Mouse (Mus musculus) MEL (cell line): Measurements from ENCODE around the gene Padi4.

Experiments
- CTCF ChIP-seq, 3 experiments: IDR thresholded peaks in 2 of 3; conservative IDR thresholded peaks in 1 of 3; 2 replicates each; pipeline ENCODE4 v1.5.1; 2011 to 2012; ENCODE audit warnings: low read length in 3 of 3, low read depth in 2 of 3, mild to moderate bottlenecking in 2 of 3, improper control_type of control experiment in 1 of 3, inconsistent platforms in 1 of 3, mixed read lengths in 1 of 3, moderate library complexity in 1 of 3; ENCODE audit not compliant: control insufficient read depth in 1 of 3, insufficient read depth in 1 of 3, poor library complexity in 1 of 3, severe bottlenecking in 1 of 3
- EP300 ChIP-seq, 2 experiments: IDR thresholded peaks; 2 replicates each; pipeline ENCODE4 v1.6.1; 2011; ENCODE audit warnings: improper control_type of control experiment in 2 of 2, low read length in 2 of 2, low read depth in 1 of 2, mild to moderate bottlenecking in 1 of 2
- ETS1 ChIP-seq: IDR thresholded peaks from 2 replicates; pipeline ENCODE4 v1.6.1; 2012; ENCODE audit warnings: low read depth, mild to moderate bottlenecking, inconsistent platforms, low read length, improper control_type of control experiment, moderate library complexity
- GABPA ChIP-seq: IDR thresholded peaks from 2 replicates; pipeline ENCODE4 v1.6.1; 2012; ENCODE audit warnings: low read depth, mild to moderate bottlenecking, inconsistent platforms, low read length, improper control_type of control experiment, moderate library complexity
- JUND ChIP-seq: IDR thresholded peaks from 2 replicates; pipeline ENCODE4 v1.6.1; 2011; ENCODE audit warnings: low read depth, mild to moderate bottlenecking, improper control_type of control experiment, low read length
- MXI1 ChIP-seq: IDR thresholded peaks from 2 replicates; pipeline ENCODE4 v1.6.1; 2011; ENCODE audit warnings: mild to moderate bottlenecking, low read depth, low read length, improper control_type of control experiment
- NRF1 ChIP-seq: IDR thresholded peaks from 2 replicates; pipeline ENCODE4 v1.6.1; 2014; ENCODE audit warnings: low read depth, mild to moderate bottlenecking, inconsistent platforms, low read length, improper control_type of control experiment, moderate library complexity; ENCODE audit not compliant: poor library complexity, insufficient read depth, severe bottlenecking
- POLR2A ChIP-seq, 2 experiments: IDR thresholded peaks; 2 replicates each; pipeline ENCODE4 v1.6.1; 2011 to 2012; ENCODE audit warnings: low read length in 2 of 2, mild to moderate bottlenecking in 2 of 2, control low read depth in 1 of 2, improper control_type of control experiment in 1 of 2, low read depth in 1 of 2, moderate library complexity in 1 of 2; ENCODE audit not compliant: control insufficient read depth in 1 of 2, insufficient read depth in 1 of 2, poor library complexity in 1 of 2
- POLR2AphosphoS2 ChIP-seq: IDR thresholded peaks from 2 replicates; pipeline ENCODE4 v1.6.1; 2011; ENCODE audit warnings: low read length, improper control_type of control experiment
- RCOR1 ChIP-seq: IDR thresholded peaks from 2 replicates; pipeline ENCODE4 v1.6.1; 2012; ENCODE audit warnings: low read depth, mild to moderate bottlenecking, inconsistent platforms, low read length, improper control_type of control experiment
- SMC3 ChIP-seq: IDR thresholded peaks from 2 replicates; pipeline ENCODE4 v1.6.1; 2011; ENCODE audit warnings: low read depth, low read length, improper control_type of control experiment
- USF1 ChIP-seq: IDR thresholded peaks from 2 replicates; pipeline ENCODE4 v1.6.1; 2014; ENCODE audit warnings: low read depth, mild to moderate bottlenecking, inconsistent platforms, low read length, improper control_type of control experiment, moderate library complexity
- ZNF384 ChIP-seq: IDR thresholded peaks from 2 replicates; pipeline ENCODE4 v1.6.1; 2012; ENCODE audit warnings: low read depth, mild to moderate bottlenecking, inconsistent platforms, low read length, improper control_type of control experiment

DNA sequence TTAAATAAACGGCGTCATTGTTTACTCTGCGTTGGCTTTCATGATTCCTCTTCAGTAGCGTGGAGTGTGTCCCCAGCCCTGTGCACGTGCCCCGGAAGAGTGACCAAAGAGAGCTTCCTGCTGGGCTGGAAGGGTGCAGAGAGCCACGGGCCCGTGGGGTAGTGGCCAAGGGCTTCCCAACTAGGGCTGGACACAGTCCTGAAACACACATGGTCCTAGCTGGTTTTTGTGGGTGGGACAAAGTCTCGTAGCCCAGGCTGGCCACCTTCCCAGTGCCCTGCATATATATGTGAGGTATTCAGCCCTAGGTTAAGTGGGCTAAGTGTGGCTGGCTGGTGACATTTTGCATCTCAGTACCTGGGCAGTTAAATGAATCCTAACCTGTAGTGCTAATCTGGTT, 50.8 kb downstream of the Padi4 start:
- TF ChIP-seq POLR2A (IDR thresholded peaks at IDR 0.05; ENCODE audit: control insufficient read depth in 1 of 2, insufficient read depth in 1 of 2, low read depth in 1 of 2, low read length in 2 of 2, poor library complexity in 1 of 2) (no peak), CTCF (IDR thresholded peaks at IDR 0.05 in 2 of 3, conservative IDR thresholded peaks at IDR 0.05 in 1 of 3; ENCODE audit: control insufficient read depth in 1 of 3, insufficient read depth in 1 of 3, low read depth in 2 of 3, low read length in 3 of 3, poor library complexity in 1 of 3, severe bottlenecking in 1 of 3) (no peak), SMC3 (no peak), JUND (no peak), EP300 (IDR thresholded peaks at IDR 0.05; ENCODE audit: low read depth in 1 of 2, low read length in 2 of 2) (no peak), USF1 (no peak), POLR2AphosphoS2 (no peak), ZNF384 (no peak), NRF1 (no peak), MXI1 (no peak), RCOR1 (no peak), ETS1 (no peak), GABPA (no peak)
